Mouse (Mus musculus): ENCODE results near the gene Eif4a2. TPM values are rescaled to one million over a fixed set of nuclear protein-coding genes. Genes with fewer than 3 reads are reported as not detected.
"Not testable (repeated sequence)": the region's sequence is repeated elsewhere in the genome, so short reads cannot be mapped to it uniquely, and the experiment has no call there.

Eif4a2 gene
- total and polyA plus RNA-seq, 2 experiments from 2014 or later, result 291 to 647 TPM

GRCm38 (mm10) chr16:23098105-23098452 lies 9.2 kb upstream of the Eif4a2 start:
- not testable (repeated sequence) for H3K4me3 ChIP-seq (ENCODE audit: low read depth, low read length); H3K9ac ChIP-seq (replicated peaks; ENCODE audit: low read length, poor library complexity, severe bottlenecking); H3K9me3 ChIP-seq (ENCODE audit: low read length); ATAC-seq (ENCODE audit: low FRiP score); H3K27me3 ChIP-seq (ENCODE audit: insufficient read depth, low read length); H3K27ac ChIP-seq (ENCODE audit: low read depth, low read length); DNase-seq (ENCODE audit: low spot score); H3K4me2 ChIP-seq (ENCODE audit: low read depth, low read length, poor library complexity, severe bottlenecking); H3K36me3 ChIP-seq (ENCODE audit: insufficient read depth, low read length); H3K4me1 ChIP-seq (ENCODE audit: insufficient read depth, low read length)
- WGBS, result 94% methylated on average over 1 of the region's 1 CpGs

- H3K9me3 ChIP-seq (ENCODE audit: low read length), result no peaks in the 10 kb centered on the region
- H3K36me3 ChIP-seq (ENCODE audit: insufficient read depth, low read length), result no peaks in the 10 kb centered on the region
- H3K4me2 ChIP-seq (ENCODE audit: low read depth, low read length, poor library complexity, severe bottlenecking), result peak overlapping the region; percentile 55
- no peak overlapping the region for H3K27ac ChIP-seq (ENCODE audit: low read depth, low read length)
- H3K9ac ChIP-seq (replicated peaks; ENCODE audit: low read length, poor library complexity, severe bottlenecking), result 0 out of 2 replicates have a peak overlapping the region, but pooled peaks have one; percentile 14
- peak overlapping the region; percentile 25 for H3K4me3 ChIP-seq (ENCODE audit: low read depth, low read length)
- H3K4me1 ChIP-seq (ENCODE audit: insufficient read depth, low read length), result no peaks in the 10 kb centered on the region
- no peak for TF ChIP-seq CTCF (IDR thresholded peaks at IDR 0.05)
- no peak for DNase-seq (ENCODE audit: low spot score)
- no peak for ATAC-seq (ENCODE audit: low FRiP score)
- WGBS, result 2% methylated on average over 12 of the region's 12 CpGs
- peaks cover 6% of the 10 kb centered on the region for H3K27me3 ChIP-seq (ENCODE audit: insufficient read depth, low read length)
Observed at GRCm38 (mm10) chr16:23099632-23100031, 7.6 kb upstream of the Eif4a2 start.

GRCm38 (mm10) chr16:23100099-23100575 lies 7.1 kb upstream of the Eif4a2 start:
- Histone ChIP-seq H3K9ac (replicated peaks; ENCODE audit: low read length, poor library complexity, severe bottlenecking) (0 out of 2 replicates have a peak overlapping the region, but pooled peaks have one; percentile 14), H3K27me3 (ENCODE audit: insufficient read depth, low read length) (peaks cover 6% of the 10 kb centered on the region), H3K27ac (ENCODE audit: low read depth, low read length) (no peak overlapping the region), H3K9me3 (ENCODE audit: low read length) (no peaks in the 10 kb centered on the region), H3K4me3 (ENCODE audit: low read depth, low read length) (peak overlapping the region; percentile 25), H3K36me3 (ENCODE audit: insufficient read depth, low read length) (no peaks in the 10 kb centered on the region), H3K4me1 (ENCODE audit: insufficient read depth, low read length) (no peaks in the 10 kb centered on the region), H3K4me2 (ENCODE audit: low read depth, low read length, poor library complexity, severe bottlenecking) (peak overlapping the region; percentile 55)
- WGBS, result 0% methylated on average over 9 of the region's 9 CpGs
- TF ChIP-seq CTCF (IDR thresholded peaks at IDR 0.05), result no peak
- 0 out of 2 replicates have a peak, but pooled peaks have one; percentile 54 for ATAC-seq (ENCODE audit: low FRiP score)
- no peak for DNase-seq (ENCODE audit: low spot score)

- Histone ChIP-seq H3K27me3 (ENCODE audit: insufficient read depth, low read length) (peaks cover 6% of the 10 kb centered on the region), H3K9ac (replicated peaks; ENCODE audit: low read length, poor library complexity, severe bottlenecking) (no peak overlapping the region), H3K4me1 (ENCODE audit: insufficient read depth, low read length) (no peaks in the 10 kb centered on the region), H3K4me2 (ENCODE audit: low read depth, low read length, poor library complexity, severe bottlenecking) (peak overlapping the region; percentile 55), H3K9me3 (ENCODE audit: low read length) (no peaks in the 10 kb centered on the region), H3K4me3 (ENCODE audit: low read depth, low read length) (peak overlapping the region; percentile 25; the same call in 1 of the 2 replicates), H3K36me3 (ENCODE audit: insufficient read depth, low read length) (no peaks in the 10 kb centered on the region), H3K27ac (ENCODE audit: low read depth, low read length) (no peak overlapping the region)
- WGBS, result 16% methylated on average over 10 of the region's 10 CpGs
- DNase-seq (ENCODE audit: low spot score) (no peak), ATAC-seq (ENCODE audit: low FRiP score) (0 out of 2 replicates have a peak, but pooled peaks have one; percentile 13)
- no peak for TF ChIP-seq CTCF (IDR thresholded peaks at IDR 0.05)
Observed at GRCm38 (mm10) chr16:23100613-23101012, 6.6 kb upstream of the Eif4a2 start.

GRCm38 (mm10) chr16:23102340-23103037 lies 4.8 kb upstream of the Eif4a2 start:
- H3K4me1 ChIP-seq (ENCODE audit: insufficient read depth, low read length), result no peaks in the 10 kb centered on the region
- DNase-seq (ENCODE audit: low spot score), result no peak
- ATAC-seq (ENCODE audit: low FRiP score), result no peak
- no peaks in the 10 kb centered on the region for H3K9me3 ChIP-seq (ENCODE audit: low read length)
- peaks cover 6% of the 10 kb centered on the region for H3K27me3 ChIP-seq (ENCODE audit: insufficient read depth, low read length)
- no peak for TF ChIP-seq CTCF (IDR thresholded peaks at IDR 0.05)
- WGBS, result 17% methylated on average over 15 of the region's 15 CpGs
- 0 out of 2 replicates have a peak overlapping the region, but pooled peaks have one; percentile 0 for H3K4me3 ChIP-seq (ENCODE audit: low read depth, low read length)
- H3K4me2 ChIP-seq (ENCODE audit: low read depth, low read length, poor library complexity, severe bottlenecking), result peak overlapping the region; percentile 35
- H3K27ac ChIP-seq (ENCODE audit: low read depth, low read length), result no peak overlapping the region
- no peak overlapping the region for H3K9ac ChIP-seq (replicated peaks; ENCODE audit: low read length, poor library complexity, severe bottlenecking)
- H3K36me3 ChIP-seq (ENCODE audit: insufficient read depth, low read length), result no peaks in the 10 kb centered on the region

- Histone ChIP-seq H3K4me3 (ENCODE audit: low read depth, low read length) (no peak overlapping the region), H3K27ac (ENCODE audit: low read depth, low read length) (no peak overlapping the region), H3K36me3 (ENCODE audit: insufficient read depth, low read length) (no peaks in the 10 kb centered on the region), H3K27me3 (ENCODE audit: insufficient read depth, low read length) (peaks cover 6% of the 10 kb centered on the region), H3K9ac (replicated peaks; ENCODE audit: low read length, poor library complexity, severe bottlenecking) (no peak overlapping the region), H3K9me3 (ENCODE audit: low read length) (no peaks in the 10 kb centered on the region), H3K4me2 (ENCODE audit: low read depth, low read length, poor library complexity, severe bottlenecking) (peak overlapping the region; percentile 35), H3K4me1 (ENCODE audit: insufficient read depth, low read length) (no peaks in the 10 kb centered on the region)
- 45% methylated on average over 17 of the region's 17 CpGs for WGBS
- ATAC-seq (ENCODE audit: low FRiP score) (no peak), DNase-seq (ENCODE audit: low spot score) (no peak)
- TF ChIP-seq CTCF (IDR thresholded peaks at IDR 0.05), result no peak
Observed at GRCm38 (mm10) chr16:23103038-23103745, 4.1 kb upstream of the Eif4a2 start.
